Mouse (Mus musculus): ENCODE measurements around the gene Calhm1. TPM values are rescaled to one million over a fixed set of nuclear protein-coding genes. Genes with fewer than 3 reads are reported as not detected.

Calhm1 gene
- total RNA-seq, 1 experiment from 2014 or later: not detected

GRCm38 (mm10) chr19:47118634-47119033, 25.4 kb downstream of the Calhm1 start:
- ATAC-seq (ENCODE audit: extremely low read depth, insufficient number of reproducible peaks, low FRiP score, poor library complexity, severe bottlenecking): no peak

DNA sequence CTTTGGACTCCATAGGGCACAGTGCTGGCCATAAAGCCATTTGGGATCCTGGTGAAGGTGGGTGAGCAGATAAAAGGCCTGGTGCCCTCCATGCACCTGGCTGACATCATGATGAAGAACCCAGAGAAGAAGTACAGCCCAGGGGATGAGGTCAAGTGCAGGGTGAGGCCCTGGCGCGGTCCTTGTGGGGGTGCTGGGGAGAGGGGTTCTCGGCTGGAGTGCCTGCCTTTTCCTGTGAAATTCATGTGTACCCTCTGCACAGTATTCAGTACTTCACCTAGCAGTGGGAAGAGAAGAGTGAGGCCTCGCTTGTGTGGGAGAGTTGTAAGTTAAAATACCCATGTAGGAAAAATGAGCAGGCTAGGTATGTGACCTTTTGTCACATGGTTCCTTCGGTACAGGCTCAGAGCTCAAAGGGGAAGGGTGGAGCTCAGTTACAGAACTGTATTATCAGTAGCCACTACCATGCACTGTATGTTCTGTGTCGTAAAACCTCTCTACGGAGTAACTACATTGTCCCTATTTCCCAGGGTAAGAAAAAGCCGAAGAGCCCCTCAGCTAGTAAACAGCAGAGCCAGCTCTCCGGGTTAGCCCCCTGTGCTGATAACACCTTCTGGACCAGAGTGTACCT, 39.3 kb downstream of the Calhm1 start:
- no peak for ATAC-seq (ENCODE audit: extremely low read depth, insufficient number of reproducible peaks, low FRiP score, poor library complexity, severe bottlenecking)

DNA sequence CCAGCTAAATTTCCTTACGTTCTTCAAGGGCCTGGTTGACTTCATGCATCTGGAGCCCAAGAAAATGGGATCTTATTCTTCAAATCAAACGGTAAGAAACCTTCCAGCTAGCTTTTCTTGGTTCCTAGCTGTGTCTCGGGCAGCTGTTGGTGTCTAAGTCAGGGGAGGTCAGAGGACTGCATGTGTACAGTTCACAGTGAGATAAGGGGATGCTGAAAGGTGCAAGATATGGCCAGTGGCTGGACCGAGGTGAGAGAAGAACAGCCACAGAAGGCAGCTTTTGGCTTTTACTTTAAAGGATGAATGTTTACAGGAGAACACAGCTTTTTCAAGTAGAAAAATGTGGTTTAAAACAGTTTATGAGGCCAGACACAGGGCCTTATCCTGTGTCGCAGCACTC, 43.0 kb downstream of the Calhm1 start:
- no peak for ATAC-seq (ENCODE audit: extremely low read depth, insufficient number of reproducible peaks, low FRiP score, poor library complexity, severe bottlenecking)

Other genes starting within 250 kb of the Calhm1 start
- gene Ina, start 129.6 kb downstream of the Calhm1 start, total RNA-seq (2017): 0.23 TPM in 1 of 2 replicates, not detected in the other
- gene Nt5c2, start 129.1 kb downstream of the Calhm1 start, total RNA-seq (2017): 79.9 and 87.5 TPM in 2 replicates
- 12.4 and 14.4 TPM in 2 replicates for gene Pcgf6, start 93.3 kb downstream of the Calhm1 start, total RNA-seq (2017)
- 18.2 and 18.4 TPM in 2 replicates for gene Taf5, start 76.5 kb downstream of the Calhm1 start, total RNA-seq (2017)
- 103 and 125 TPM in 2 replicates for gene Usmg5, start 53.6 kb downstream of the Calhm1 start, total RNA-seq (2017)
- gene Pdcd11, start 53.5 kb downstream of the Calhm1 start, total RNA-seq (2017): 19.6 and 23.2 TPM in 2 replicates
- gene Calhm2, start 6.0 kb downstream of the Calhm1 start, total RNA-seq (2017): 46.8 and 51.0 TPM in 2 replicates
- not detected in 2 replicates for gene Calhm3, start 13.5 kb upstream of the Calhm1 start, total RNA-seq (2017)
- gene Neurl1a, start 34.6 kb upstream of the Calhm1 start, total RNA-seq (2017): 0.12 TPM in 2 replicates

Data from neutrophil, adult 5-6 weeks (primary cell).